Mouse (Mus musculus) left cerebral cortex, adult 11 months (tissue): ENCODE measurements around the gene Astn2.

ENCODE experiments used
- DNase-seq: peaks from one replicate; pipeline ENCODE4 v3.0.0; 2022; ENCODE audit warnings: low spot score

The Astn2 gene

GRCm38 (mm10) chr4:66169485-66169884 lies 234.9 kb downstream of the Astn2 start:
- no peak for DNase-seq

- DNase-seq: no peak
Observed at GRCm38 (mm10) chr4:66158714-66159113, 245.7 kb downstream of the Astn2 start.

- DNase-seq: no peak
Observed at GRCm38 (mm10) chr4:66157439-66158113, 246.8 kb downstream of the Astn2 start.

- DNase-seq: no peak
Observed at GRCm38 (mm10) chr4:66146546-66146945, 257.9 kb downstream of the Astn2 start.

GRCm38 (mm10) chr4:66126181-66126580 lies 278.2 kb downstream of the Astn2 start:
- DNase-seq: no peak

- DNase-seq: no peak
Observed at GRCm38 (mm10) chr4:66122766-66123358, 281.5 kb downstream of the Astn2 start.

- DNase-seq: no peak
Observed at GRCm38 (mm10) chr4:66114243-66114642, 290.2 kb downstream of the Astn2 start.

- no peak for DNase-seq
Observed at GRCm38 (mm10) chr4:66102037-66102436, 302.4 kb downstream of the Astn2 start.

- DNase-seq: no peak
Observed at GRCm38 (mm10) chr4:66097629-66098028, 306.8 kb downstream of the Astn2 start.

GRCm38 (mm10) chr4:66096104-66096503 lies 308.3 kb downstream of the Astn2 start:
- DNase-seq: no peak

GRCm38 (mm10) chr4:66057161-66057560 lies 347.2 kb downstream of the Astn2 start:
- DNase-seq: no peak

GRCm38 (mm10) chr4:66055690-66056089 lies 348.7 kb downstream of the Astn2 start:
- DNase-seq: no peak

- DNase-seq: no peak
Observed at GRCm38 (mm10) chr4:66043014-66043672, 361.3 kb downstream of the Astn2 start.

- no peak for DNase-seq
Observed at GRCm38 (mm10) chr4:66033826-66034225, 370.6 kb downstream of the Astn2 start.

GRCm38 (mm10) chr4:66031320-66031870 lies 373.0 kb downstream of the Astn2 start:
- no peak for DNase-seq

- no peak for DNase-seq
Observed at GRCm38 (mm10) chr4:66029901-66030300, 374.5 kb downstream of the Astn2 start.

- no peak for DNase-seq
Observed at GRCm38 (mm10) chr4:66027866-66028265, 376.5 kb downstream of the Astn2 start.

- DNase-seq: peak; percentile 15
Observed at GRCm38 (mm10) chr4:66025393-66026062, 378.9 kb downstream of the Astn2 start.

GRCm38 (mm10) chr4:66002936-66003335 lies 401.5 kb downstream of the Astn2 start:
- no peak for DNase-seq

GRCm38 (mm10) chr4:65983643-65984042 lies 420.8 kb downstream of the Astn2 start:
- no peak for DNase-seq

GRCm38 (mm10) chr4:65982882-65983281 lies 421.5 kb downstream of the Astn2 start:
- DNase-seq: no peak

- DNase-seq: peak; percentile 59
Observed at GRCm38 (mm10) chr4:65976251-65976650, 428.2 kb downstream of the Astn2 start.
